Mouse (Mus musculus) intestine, postnatal 0 days (tissue): ENCODE measurements around the gene Gls2. TPM values are rescaled to one million over a fixed set of nuclear protein-coding genes. Genes with fewer than 3 reads are reported as not detected.
"Not testable (repeated sequence)": the region's sequence is repeated elsewhere in the genome, so short reads cannot be mapped to it uniquely, and the experiment has no call there.

Experiments used
- ATAC-seq: fragments of 200-750 bp; cut with Nextera tagmentation; 2 replicates; pipeline ENCODE4 v1.8.0; 2017; ENCODE audit warnings: mild to moderate bottlenecking, moderate TSS enrichment, moderate library complexity
- H3K27ac ChIP-seq: fragments of 300-500 bp; sonication (generic); 2 replicates; pipeline ENCODE4 v1.5.1; 2014; ENCODE audit warnings: mild to moderate bottlenecking, low read depth, low read length, moderate library complexity
- H3K27me3 ChIP-seq: fragments of 300-500 bp; sonication (generic); replicated peaks from 2 replicates; pipeline ENCODE4 v1.6.1; 2014; ENCODE audit warnings: low read length, mixed read lengths; ENCODE audit not compliant: control insufficient read depth, insufficient read depth
- H3K36me3 ChIP-seq: fragments of 300-500 bp; sonication (generic); 2 replicates; pipeline ENCODE4 v1.6.1; 2014; ENCODE audit warnings: mild to moderate bottlenecking, moderate library complexity; ENCODE audit not compliant: control insufficient read depth, insufficient read depth
- H3K4me1 ChIP-seq: fragments of 300-500 bp; sonication (generic); replicated peaks from 2 replicates; pipeline ENCODE4 v1.6.1; 2014; ENCODE audit warnings: antibody characterized with exemption, low read length, mixed read lengths; ENCODE audit not compliant: control insufficient read depth, insufficient read depth
- H3K4me2 ChIP-seq: fragments of 300-500 bp; sonication (generic); replicated peaks from 2 replicates; pipeline ENCODE4 v1.6.1; 2014; ENCODE audit warnings: low read depth, mild to moderate bottlenecking, moderate library complexity
- H3K4me3 ChIP-seq: fragments of 300-500 bp; sonication (generic); 2 replicates; pipeline ENCODE4 v1.5.1; 2014; ENCODE audit warnings: low read depth, low read length
- H3K9ac ChIP-seq: fragments of 300-500 bp; sonication (generic); 2 replicates; pipeline ENCODE4 v1.6.1; 2014; ENCODE audit warnings: mild to moderate bottlenecking, low read depth, low read length
- H3K9me3 ChIP-seq: fragments of 300-500 bp; sonication (generic); 2 replicates; pipeline ENCODE4 v1.6.1; 2016; ENCODE audit warnings: mixed run types; ENCODE audit not compliant: control insufficient read depth
- CTCF ChIP-seq: sonication (generic); IDR thresholded peaks from 2 replicates; pipeline ENCODE4 v1.5.1; 2016; ENCODE audit warnings: low read depth, mild to moderate bottlenecking, control low read depth, antibody characterized with exemption, moderate library complexity
- WGBS: fragments of 180-500 bp; shearing (Covaris S2); extraction: QIAGEN DNeasy Blood & Tissue Kit; methylation state at CpG from one replicate; pipeline ENCODE4 v1.1.7; 2014; 5-methylcytosine and 5-hydroxymethylcytosine counted together
- polyA plus RNA-seq: library from polyadenylated mRNA; unstranded; fragments of >200 nt; fragmentation: Nextera tagmentation; extraction: Ambion mirVana; gene quantifications from 2 replicates; pipeline ENCODE4 v1.2.1, GENCODE M21; 2015

Gls2 gene
- polyA plus RNA-seq: 0.37 and 0.42 TPM in 2 replicates

- peak within 1 kb of the TSS; percentile 100 for H3K4me2 ChIP-seq
- H3K9ac ChIP-seq: peak within 1 kb of the TSS; percentile 46
- TF ChIP-seq CTCF: no peak
- H3K9me3 ChIP-seq: no peaks in the 10 kb centered on the region
- H3K36me3 ChIP-seq: no peaks in the 10 kb centered on the region
- under 1% methylated on average over 46 of the region's 46 CpGs for WGBS
- no peak within 1 kb of the TSS for H3K27ac ChIP-seq
- 0 out of 2 replicates have a peak, but pooled peaks cover 4% of the 10 kb centered on the region for H3K4me1 ChIP-seq
- H3K4me3 ChIP-seq: peak within 1 kb of the TSS; percentile 66
- H3K27me3 ChIP-seq: peaks cover 10% of the 10 kb centered on the region
- peak; percentile 95 for ATAC-seq
Observed at GRCm38 (mm10) chr10:128194024-128194550, at the start of gene Gls2. Gene Gls2 (plus strand): TSS chr10:128194457.

DNA sequence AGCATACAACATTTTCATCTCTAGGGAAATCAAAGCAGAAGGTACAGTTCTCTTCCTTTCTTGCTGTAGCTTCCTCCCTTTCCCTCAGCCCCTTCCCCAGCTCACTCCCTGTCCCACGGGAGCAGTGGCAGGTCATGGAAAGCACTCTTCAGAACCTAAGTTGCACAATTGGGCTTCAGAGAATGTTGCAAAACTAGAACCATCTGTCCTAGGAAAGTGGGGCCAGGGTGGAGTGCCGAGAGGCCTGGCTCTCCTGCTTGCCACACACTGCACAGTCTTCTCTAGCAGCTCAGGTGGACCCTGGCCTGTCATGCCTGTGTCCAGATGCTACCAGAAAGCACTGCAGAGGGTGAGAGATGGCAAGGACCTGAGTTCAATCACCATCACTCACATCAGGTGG, 49.3 kb upstream of the Gls2 start:
- H3K9ac ChIP-seq: no peak overlapping the region
- H3K4me2 ChIP-seq: no peak overlapping the region
- TF ChIP-seq CTCF: no peak
- H3K9me3 ChIP-seq: no peaks in the 10 kb centered on the region
- no peak overlapping the region for H3K4me3 ChIP-seq
- ATAC-seq: no peak
- no peaks in the 10 kb centered on the region for H3K4me1 ChIP-seq
- no peaks in the 10 kb centered on the region for H3K27me3 ChIP-seq
- 74% methylated on average over 2 of the region's 2 CpGs for WGBS
- no peak overlapping the region for H3K27ac ChIP-seq
- H3K36me3 ChIP-seq: peaks cover 34% of the 10 kb centered on the region; the same call in 1 of the 2 replicates

DNA sequence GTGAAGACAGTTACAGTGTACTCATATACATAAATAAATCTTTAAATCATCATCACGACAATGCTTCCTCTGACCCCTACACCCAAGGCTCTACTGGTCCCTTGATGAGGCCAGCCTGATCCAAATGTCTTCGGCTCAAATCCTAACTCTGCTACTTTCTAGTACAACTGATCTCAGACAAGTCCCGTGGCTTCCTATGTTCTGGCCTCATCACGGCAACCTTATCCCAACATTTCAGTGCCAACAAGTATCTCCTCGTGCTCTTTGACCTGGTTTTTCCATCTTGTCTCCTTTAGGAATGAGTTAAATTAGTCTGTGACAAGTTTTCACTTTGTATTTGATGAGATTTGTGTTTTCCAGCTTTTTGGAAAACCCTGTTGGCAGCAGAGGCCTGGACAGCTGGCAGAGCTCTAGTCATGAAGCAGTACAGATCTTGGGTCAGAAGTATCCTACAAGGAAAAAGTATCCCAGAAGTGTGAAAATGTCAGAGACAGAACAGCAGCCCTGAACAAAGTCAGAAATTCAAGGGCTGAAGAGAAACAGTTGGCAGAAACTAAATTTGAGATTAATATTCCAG, 45.4 kb upstream of the Gls2 start:
- Histone ChIP-seq H3K27me3 (no peaks in the 10 kb centered on the region), H3K9me3 (no peaks in the 10 kb centered on the region), H3K36me3 (peaks cover 17% of the 10 kb centered on the region; the same call in 1 of the 2 replicates), H3K27ac (peak overlapping the region; percentile 51), H3K4me3 (no peak overlapping the region), H3K9ac (no peak overlapping the region), H3K4me2 (peak overlapping the region; percentile 49; the same call in 1 of the 2 replicates), H3K4me1 (no peaks in the 10 kb centered on the region)
- TF ChIP-seq CTCF: no peak
- no peak for ATAC-seq
- WGBS: 73% methylated on average over 5 of the region's 5 CpGs

DNA sequence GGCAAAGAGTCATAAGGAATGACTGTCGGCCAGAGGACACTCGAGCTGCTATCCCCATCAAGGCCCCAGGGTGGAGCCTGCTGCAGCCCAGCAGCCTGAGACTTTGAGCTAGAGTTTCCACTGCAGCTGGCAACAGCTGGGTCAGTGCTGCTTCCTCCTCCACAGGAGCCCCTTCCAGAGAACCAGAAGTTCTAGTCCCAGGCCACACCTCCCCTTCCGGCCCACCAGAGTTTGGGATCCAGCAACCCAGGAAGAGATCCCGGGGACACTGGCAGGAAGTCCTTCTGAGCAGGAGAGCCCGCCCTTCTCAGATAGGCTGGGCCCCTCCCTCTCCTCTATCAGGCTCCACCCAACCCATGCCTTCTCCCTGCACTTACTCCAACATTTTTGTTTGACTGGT, 44.7 kb upstream of the Gls2 start:
- Histone ChIP-seq H3K27me3 (no peaks in the 10 kb centered on the region), H3K4me1 (no peaks in the 10 kb centered on the region), H3K27ac (peak overlapping the region; percentile 51), H3K9ac (no peak overlapping the region), H3K4me2 (peak overlapping the region; percentile 49), H3K9me3 (no peaks in the 10 kb centered on the region), H3K4me3 (peak overlapping the region; percentile 5; the same call in 1 of the 2 replicates), H3K36me3 (peaks cover 13% of the 10 kb centered on the region; the same call in 1 of the 2 replicates)
- 0% methylated on average over 5 of the region's 5 CpGs for WGBS
- peak; percentile 70 for TF ChIP-seq CTCF
- ATAC-seq: peak; percentile 97

DNA sequence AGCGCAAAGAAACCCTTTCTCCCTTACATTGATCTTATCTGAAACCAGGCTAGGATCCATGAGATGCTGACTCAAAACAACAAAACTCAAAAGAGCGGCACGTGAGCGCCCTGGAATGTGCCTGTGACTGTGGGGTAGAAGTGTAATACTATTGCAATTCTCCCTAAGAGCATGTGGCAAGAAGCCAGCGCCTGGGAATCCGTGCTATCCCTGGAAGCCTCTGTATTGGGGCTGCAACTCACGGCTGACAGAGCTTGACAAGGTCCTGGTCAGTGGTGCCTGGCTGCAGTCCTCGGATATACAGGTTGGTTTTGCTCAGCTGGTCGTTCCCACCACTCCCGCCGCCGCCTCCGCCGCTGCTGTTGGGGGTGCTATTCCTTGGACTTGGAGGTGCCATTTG, 43.3 kb upstream of the Gls2 start:
- Histone ChIP-seq H3K9me3 (no peaks in the 10 kb centered on the region), H3K4me2 (no peak overlapping the region), H3K27me3 (no peaks in the 10 kb centered on the region), H3K4me3 (no peak overlapping the region), H3K27ac (no peak overlapping the region), H3K9ac (no peak overlapping the region), H3K36me3 (no peaks in the 10 kb centered on the region), H3K4me1 (no peaks in the 10 kb centered on the region)
- no peak for ATAC-seq
- TF ChIP-seq CTCF: no peak
- 76% methylated on average over 14 of the region's 14 CpGs for WGBS

- H3K27me3 ChIP-seq: no peaks in the 10 kb centered on the region
- no peak overlapping the region for H3K27ac ChIP-seq
- WGBS: 76% methylated on average over 3 of the region's 3 CpGs
- no peaks in the 10 kb centered on the region for H3K4me1 ChIP-seq
- no peak for TF ChIP-seq CTCF
- H3K36me3 ChIP-seq: 0 out of 2 replicates have a peak, but pooled peaks cover 3% of the 10 kb centered on the region
- no peak for ATAC-seq
- no peak overlapping the region for H3K9ac ChIP-seq
- no peak overlapping the region for H3K4me3 ChIP-seq
- no peaks in the 10 kb centered on the region for H3K9me3 ChIP-seq
- H3K4me2 ChIP-seq: no peak overlapping the region
Observed at GRCm38 (mm10) chr10:128153978-128154377, 40.3 kb upstream of the Gls2 start.

GRCm38 (mm10) chr10:128165726-128166125, 28.5 kb upstream of the Gls2 start:
- not testable (repeated sequence) for H3K36me3 ChIP-seq, H3K4me2 ChIP-seq, H3K4me3 ChIP-seq, H3K27me3 ChIP-seq, ATAC-seq, H3K9ac ChIP-seq, H3K27ac ChIP-seq, H3K4me1 ChIP-seq, H3K9me3 ChIP-seq
- WGBS: 88% methylated on average over 2 of the region's 3 CpGs
